Mouse (Mus musculus): Measurements from ENCODE around the gene Mettl21e. TPM values are rescaled to one million over a fixed set of nuclear protein-coding genes. Genes with fewer than 3 reads are reported as not detected.
A peak's percentile ranks its signal among the peaks of the same experiment; 100 is the strongest.

Gene Mettl21e
- polyA plus RNA-seq, 1 experiment from 2014 or later = 0.25 TPM

DNA sequence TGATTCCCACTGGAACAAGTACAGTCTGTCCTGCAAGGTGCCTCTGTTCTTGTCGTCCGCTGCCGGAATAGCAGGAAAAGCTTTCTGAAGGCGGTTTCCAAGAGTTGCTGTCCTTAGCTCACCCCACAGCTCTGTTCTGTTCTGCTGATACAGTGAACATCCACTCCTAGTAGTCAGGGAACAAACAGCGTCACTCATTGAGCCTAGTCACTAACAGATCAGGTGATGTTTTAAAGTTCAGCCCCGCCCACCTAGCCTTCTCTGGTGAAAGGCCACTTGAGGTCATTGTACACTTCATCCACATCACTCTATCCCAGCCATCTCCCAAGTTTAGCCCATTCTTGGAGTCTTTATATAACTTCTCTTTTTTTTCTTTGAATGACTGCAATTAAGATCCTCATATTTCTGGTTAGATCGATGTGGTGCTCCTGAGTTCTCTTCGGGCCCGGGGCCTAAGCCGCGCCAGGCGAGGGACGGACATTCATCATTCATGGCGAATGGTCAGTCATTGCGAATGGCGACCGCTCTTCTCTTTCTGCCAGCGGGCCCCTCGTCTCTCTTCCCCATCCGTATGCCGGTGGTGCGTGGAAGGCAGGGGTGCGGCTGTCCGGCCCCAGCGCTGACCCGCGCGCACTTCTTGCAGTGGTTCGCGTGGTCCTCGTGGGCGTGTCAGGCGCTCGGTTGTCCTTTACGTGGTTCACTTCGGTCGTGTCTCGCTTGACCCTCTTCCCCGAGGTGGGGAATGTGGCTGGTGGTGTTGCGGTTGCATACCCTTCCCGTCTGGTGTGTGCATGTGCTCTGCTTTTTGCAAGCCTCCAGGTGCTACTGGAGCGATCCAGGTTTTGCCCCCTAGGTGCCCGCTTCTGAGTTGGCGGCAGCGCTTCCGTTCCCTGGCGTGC is 20.2 kb downstream of the Mettl21e start:
- Histone ChIP-seq H3K9me3 (replicated peaks) (no peaks in the 10 kb centered on the region), H3K27ac (replicated peaks) (no peak overlapping the region), H3K4me1 (no peaks in the 10 kb centered on the region), H3K4me3 (replicated peaks) (peak overlapping the region; percentile 47), H3K36me3 (no peaks in the 10 kb centered on the region), H3K9ac (0 out of 2 replicates have a peak overlapping the region, but pooled peaks have one; percentile 29), H3K27me3 (no peaks in the 10 kb centered on the region), H3K4me2 (replicated peaks) (peak overlapping the region; percentile 86)
- ATAC-seq (ENCODE audit: insufficient number of reproducible peaks, low FRiP score, low TSS enrichment, low read depth) = no peak
- 10% methylated on average over 47 of the region's 47 CpGs for WGBS

GRCm38 (mm10) chr1:44186396-44186795 is 32.4 kb downstream of the Mettl21e start:
- 0 out of 2 replicates have a peak, but pooled peaks cover 13% of the 10 kb centered on the region for H3K36me3 ChIP-seq
- H3K4me2 ChIP-seq (replicated peaks) = no peak overlapping the region
- no peak overlapping the region for H3K4me3 ChIP-seq (replicated peaks)
- H3K9me3 ChIP-seq (replicated peaks) = no peaks in the 10 kb centered on the region
- no peak overlapping the region for H3K27ac ChIP-seq (replicated peaks)
- ATAC-seq (ENCODE audit: insufficient number of reproducible peaks, low FRiP score, low TSS enrichment, low read depth) = no peak
- no peaks in the 10 kb centered on the region for H3K4me1 ChIP-seq
- no peak overlapping the region for H3K9ac ChIP-seq
- no peaks in the 10 kb centered on the region for H3K27me3 ChIP-seq

DNA sequence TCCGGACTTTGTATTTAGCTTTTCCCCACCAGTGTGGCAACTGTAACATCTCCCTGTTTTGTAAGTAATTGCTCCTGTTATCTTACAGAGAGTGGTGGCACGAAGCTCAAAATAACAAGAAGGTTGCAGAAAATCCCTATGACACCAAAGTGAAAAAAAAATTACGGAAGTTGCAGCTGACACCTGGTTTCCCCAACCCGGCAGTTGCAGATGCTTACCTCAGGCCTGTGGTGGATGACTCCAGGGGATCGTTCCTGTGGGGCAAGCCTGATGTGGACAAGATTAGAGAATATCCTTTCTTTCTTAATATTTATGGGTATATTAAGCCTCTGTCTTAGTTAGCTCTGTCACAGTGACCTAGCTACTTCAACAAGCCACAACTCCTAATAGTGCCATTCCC is 40.7 kb downstream of the Mettl21e start:
- Histone ChIP-seq H3K4me3 (replicated peaks) (no peak overlapping the region), H3K9me3 (replicated peaks) (no peaks in the 10 kb centered on the region), H3K27me3 (no peaks in the 10 kb centered on the region), H3K4me1 (no peaks in the 10 kb centered on the region), H3K4me2 (replicated peaks) (no peak overlapping the region), H3K9ac (no peak overlapping the region), H3K36me3 (peaks cover 70% of the 10 kb centered on the region), H3K27ac (replicated peaks) (no peak overlapping the region)
- WGBS = 93% methylated on average over 5 of the region's 5 CpGs
- no peak for ATAC-seq (ENCODE audit: insufficient number of reproducible peaks, low FRiP score, low TSS enrichment, low read depth)

GRCm38 (mm10) chr1:44173903-44174302 is 44.9 kb downstream of the Mettl21e start:
- Histone ChIP-seq H3K36me3 (peaks cover 74% of the 10 kb centered on the region), H3K9ac (no peak overlapping the region), H3K4me1 (no peaks in the 10 kb centered on the region), H3K4me2 (replicated peaks) (no peak overlapping the region), H3K9me3 (replicated peaks) (0 out of 2 replicates have a peak, but pooled peaks cover 10% of the 10 kb centered on the region), H3K27me3 (no peaks in the 10 kb centered on the region), H3K27ac (replicated peaks) (no peak overlapping the region), H3K4me3 (replicated peaks) (no peak overlapping the region)
- ATAC-seq (ENCODE audit: insufficient number of reproducible peaks, low FRiP score, low TSS enrichment, low read depth) = no peak
- WGBS = 79% methylated on average over 8 of the region's 8 CpGs

DNA sequence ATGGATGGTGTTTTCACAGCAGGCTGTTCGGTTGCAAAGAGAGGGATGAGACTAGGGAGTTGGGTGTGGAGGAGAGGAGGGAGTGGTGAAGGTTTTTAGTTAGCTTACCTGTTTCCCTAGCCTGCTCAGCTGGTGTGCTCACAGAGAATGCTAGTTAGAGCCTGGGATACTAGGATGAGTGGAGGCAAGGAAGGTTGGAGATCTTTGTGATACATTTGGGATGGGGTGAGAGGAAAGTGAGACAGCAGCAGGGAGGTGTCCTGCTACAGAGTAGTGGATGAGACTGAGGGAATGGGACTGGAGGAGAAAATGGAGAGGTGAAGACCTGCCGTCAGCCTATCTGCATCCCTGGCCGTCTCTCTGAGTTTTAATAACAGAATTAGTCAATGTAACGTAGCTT is 46.1 kb downstream of the Mettl21e start:
- peaks cover 76% of the 10 kb centered on the region for H3K36me3 ChIP-seq
- H3K4me2 ChIP-seq (replicated peaks) = no peak overlapping the region
- no peak overlapping the region for H3K27ac ChIP-seq (replicated peaks)
- ATAC-seq (ENCODE audit: insufficient number of reproducible peaks, low FRiP score, low TSS enrichment, low read depth) = no peak
- 0 out of 2 replicates have a peak, but pooled peaks cover 10% of the 10 kb centered on the region for H3K9me3 ChIP-seq (replicated peaks)
- H3K27me3 ChIP-seq = no peaks in the 10 kb centered on the region
- H3K4me3 ChIP-seq (replicated peaks) = no peak overlapping the region
- WGBS = 94% methylated on average over 4 of the region's 4 CpGs
- H3K4me1 ChIP-seq = no peaks in the 10 kb centered on the region
- no peak overlapping the region for H3K9ac ChIP-seq

DNA sequence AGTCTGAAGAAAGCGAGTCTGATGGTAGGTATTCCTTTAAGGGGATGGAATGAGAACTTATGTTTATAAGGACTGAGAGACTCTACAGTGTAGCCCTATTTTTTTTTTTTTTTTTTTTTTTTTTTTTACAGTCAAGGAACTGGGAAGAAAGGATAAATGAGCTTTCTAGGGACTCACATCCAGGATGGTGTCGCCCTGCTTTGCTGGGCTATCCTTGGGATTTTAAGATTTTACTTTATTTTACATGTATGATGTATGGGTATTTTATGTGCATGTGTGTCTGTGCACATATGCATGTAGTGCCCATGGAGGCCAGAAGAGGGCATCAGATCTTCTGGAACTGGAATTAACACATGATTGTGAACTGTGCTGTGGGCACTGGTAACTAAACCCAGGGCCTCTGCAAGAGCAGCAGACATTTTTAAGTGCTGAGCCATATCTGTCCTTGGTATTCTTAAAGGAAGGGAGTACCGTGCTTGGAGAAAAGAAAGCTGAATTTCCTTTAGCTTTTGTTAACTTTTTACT is 50.8 kb downstream of the Mettl21e start:
- no peak for ATAC-seq (ENCODE audit: insufficient number of reproducible peaks, low FRiP score, low TSS enrichment, low read depth)
- Histone ChIP-seq H3K9ac (no peak overlapping the region), H3K4me2 (replicated peaks) (no peak overlapping the region), H3K4me1 (no peaks in the 10 kb centered on the region), H3K27ac (replicated peaks) (no peak overlapping the region), H3K27me3 (no peaks in the 10 kb centered on the region), H3K9me3 (replicated peaks) (0 out of 2 replicates have a peak, but pooled peaks cover 10% of the 10 kb centered on the region), H3K36me3 (peaks cover 75% of the 10 kb centered on the region), H3K4me3 (replicated peaks) (no peak overlapping the region)
- WGBS = 97% methylated on average over 3 of the region's 3 CpGs

DNA sequence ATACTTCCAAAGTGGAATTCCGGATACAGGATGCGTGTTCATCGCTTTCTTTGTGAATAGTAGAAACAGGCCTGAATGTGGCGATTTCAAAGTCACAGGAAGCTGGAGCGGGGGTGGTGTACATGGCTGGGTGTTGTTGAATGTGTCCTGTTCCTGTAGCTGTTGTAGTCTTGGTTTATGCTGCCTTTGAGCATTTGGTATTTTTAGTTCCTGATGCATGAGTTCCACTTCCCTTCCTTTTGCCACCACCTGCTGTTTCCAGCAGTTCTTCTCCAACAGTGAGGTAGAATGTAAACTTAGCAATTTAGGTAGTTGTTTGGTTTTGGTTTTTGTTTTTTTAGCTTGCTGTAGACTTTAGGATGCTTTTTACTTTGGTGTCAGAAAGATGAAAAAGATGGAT is 56.4 kb downstream of the Mettl21e start:
- ATAC-seq (ENCODE audit: insufficient number of reproducible peaks, low FRiP score, low TSS enrichment, low read depth) = no peak
- Histone ChIP-seq H3K36me3 (peaks cover 82% of the 10 kb centered on the region), H3K9me3 (replicated peaks) (no peaks in the 10 kb centered on the region), H3K4me3 (replicated peaks) (no peak overlapping the region), H3K4me1 (no peaks in the 10 kb centered on the region), H3K27me3 (no peaks in the 10 kb centered on the region), H3K27ac (replicated peaks) (no peak overlapping the region), H3K4me2 (replicated peaks) (no peak overlapping the region), H3K9ac (no peak overlapping the region)
- WGBS = 88% methylated on average over 5 of the region's 5 CpGs

DNA sequence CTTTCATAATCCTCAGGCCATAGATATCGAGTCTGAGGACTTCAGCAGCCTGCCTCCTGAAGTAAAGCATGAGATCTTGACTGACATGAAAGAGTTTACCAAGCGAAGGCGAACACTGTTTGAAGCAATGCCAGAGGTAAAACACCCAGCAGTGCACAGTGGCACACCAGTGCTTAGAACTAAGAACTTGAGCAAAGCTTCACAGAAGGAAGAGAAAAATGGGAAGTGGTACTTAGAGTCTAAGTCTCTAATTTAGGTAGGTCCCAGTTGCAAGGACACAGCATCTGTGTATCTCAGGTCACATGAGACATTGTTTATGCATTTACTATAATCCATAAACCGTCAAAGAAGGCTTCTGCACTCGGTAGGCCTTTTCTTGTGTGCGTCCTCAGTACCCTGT is 56.9 kb downstream of the Mettl21e start:
- Histone ChIP-seq H3K4me3 (replicated peaks) (no peak overlapping the region), H3K4me1 (no peaks in the 10 kb centered on the region), H3K4me2 (replicated peaks) (no peak overlapping the region), H3K36me3 (peaks cover 77% of the 10 kb centered on the region), H3K9ac (no peak overlapping the region), H3K27me3 (no peaks in the 10 kb centered on the region), H3K27ac (replicated peaks) (no peak overlapping the region), H3K9me3 (replicated peaks) (no peaks in the 10 kb centered on the region)
- WGBS = 95% methylated on average over 6 of the region's 6 CpGs
- no peak for ATAC-seq (ENCODE audit: insufficient number of reproducible peaks, low FRiP score, low TSS enrichment, low read depth)

DNA sequence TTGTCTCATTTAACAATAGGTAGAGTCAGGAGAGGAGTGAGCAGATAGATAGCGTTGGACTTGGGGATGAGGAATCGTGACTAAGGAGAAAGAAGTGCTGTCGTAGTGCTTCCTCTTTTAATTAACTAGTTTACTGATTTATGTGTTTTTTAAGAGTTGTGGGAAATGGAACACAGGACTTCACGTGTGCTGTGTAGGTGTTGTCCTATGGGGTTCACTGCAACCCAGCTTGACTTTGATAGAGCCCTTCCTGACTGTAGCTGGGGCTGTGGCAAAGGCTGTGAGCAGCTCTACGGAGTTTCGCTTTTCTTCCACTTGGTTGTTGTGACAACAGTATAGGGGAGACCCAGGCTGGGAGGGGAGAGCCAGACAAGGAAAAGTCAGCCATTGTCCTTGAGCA is 60.4 kb downstream of the Mettl21e start:
- no peaks in the 10 kb centered on the region for H3K9me3 ChIP-seq (replicated peaks)
- peaks cover 50% of the 10 kb centered on the region for H3K36me3 ChIP-seq
- H3K4me2 ChIP-seq (replicated peaks) = no peak overlapping the region
- no peaks in the 10 kb centered on the region for H3K27me3 ChIP-seq
- no peak overlapping the region for H3K4me3 ChIP-seq (replicated peaks)
- no peak for ATAC-seq (ENCODE audit: insufficient number of reproducible peaks, low FRiP score, low TSS enrichment, low read depth)
- WGBS = 89% methylated on average over 6 of the region's 6 CpGs
- no peak overlapping the region for H3K27ac ChIP-seq (replicated peaks)
- H3K9ac ChIP-seq = no peak overlapping the region
- H3K4me1 ChIP-seq = no peaks in the 10 kb centered on the region

DNA sequence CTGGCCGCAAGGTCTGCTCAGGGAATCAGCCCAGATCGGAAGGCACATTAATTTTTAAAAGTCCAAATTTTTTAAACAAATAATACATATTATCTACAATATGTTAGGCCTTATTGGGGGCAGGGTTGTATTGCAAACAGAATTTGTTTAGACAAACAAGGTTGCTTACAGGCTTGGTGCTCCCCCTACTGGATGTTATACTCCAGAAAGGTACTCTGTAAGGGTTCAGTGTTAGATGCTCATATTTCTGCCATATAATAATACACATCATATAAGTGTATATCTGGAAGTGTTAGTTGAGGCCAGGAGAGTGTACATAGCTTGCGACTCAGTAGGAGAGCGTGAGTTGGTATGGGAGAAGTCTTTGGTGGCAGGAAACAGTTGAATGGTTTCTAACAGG is 63.5 kb downstream of the Mettl21e start:
- no peak for ATAC-seq (ENCODE audit: insufficient number of reproducible peaks, low FRiP score, low TSS enrichment, low read depth)
- 90% methylated on average over 4 of the region's 4 CpGs for WGBS
- Histone ChIP-seq H3K4me2 (replicated peaks) (no peak overlapping the region), H3K36me3 (peaks cover 27% of the 10 kb centered on the region), H3K4me1 (no peaks in the 10 kb centered on the region), H3K27ac (replicated peaks) (no peak overlapping the region), H3K9ac (no peak overlapping the region), H3K9me3 (replicated peaks) (no peaks in the 10 kb centered on the region), H3K4me3 (replicated peaks) (no peak overlapping the region), H3K27me3 (no peaks in the 10 kb centered on the region)
